Mouse (Mus musculus) heart, embryonic 10.5 days (tissue): Measurements from ENCODE around the gene Kcnk3. TPM values are rescaled to one million over a fixed set of nuclear protein-coding genes. Genes with fewer than 3 reads are reported as not detected.

Experiments used
- DNase-seq: peaks from one replicate; pipeline ENCODE4 v3.0.0-alpha.2; 2017; ENCODE audit warnings: low spot score
- H3K27ac ChIP-seq: fragments of 300-500 bp; sonication (generic); 2 replicates; pipeline ENCODE4 v1.5.1; 2016; ENCODE audit warnings: mild to moderate bottlenecking
- H3K27me3 ChIP-seq: fragments of 300-500 bp; sonication (generic); 2 replicates; pipeline ENCODE4 v1.6.1; 2016; ENCODE audit warnings: mild to moderate bottlenecking; ENCODE audit not compliant: poor library complexity, insufficient read depth, severe bottlenecking
- H3K36me3 ChIP-seq: fragments of 300-500 bp; sonication (generic); 2 replicates; pipeline ENCODE4 v1.6.1; 2016; ENCODE audit warnings: mild to moderate bottlenecking, moderate library complexity
- H3K4me1 ChIP-seq: fragments of 300-500 bp; sonication (generic); 2 replicates; pipeline ENCODE4 v1.6.1; 2016; ENCODE audit warnings: mild to moderate bottlenecking
- H3K4me3 ChIP-seq: fragments of 300-500 bp; sonication (generic); 2 replicates; pipeline ENCODE4 v1.5.1; 2016; ENCODE audit warnings: mild to moderate bottlenecking, moderate library complexity
- H3K9me3 ChIP-seq: fragments of 300-500 bp; sonication (generic); 2 replicates; pipeline ENCODE4 v1.6.1; 2016; ENCODE audit warnings: mild to moderate bottlenecking, moderate library complexity
- WGBS: fragments of 180-500 bp; shearing (Covaris S2); methylation state at CpG from one replicate; pipeline ENCODE4 v1.1.7; 2016; 5-methylcytosine and 5-hydroxymethylcytosine counted together
- polyA plus RNA-seq: library from polyadenylated mRNA; unstranded; fragments of >200 nt; fragmentation: Nextera tagmentation; extraction: Ambion mirVana; gene quantifications from 2 replicates; pipeline ENCODE4 v1.2.1, GENCODE M21; 2016

Gene Kcnk3
- polyA plus RNA-seq, 1 experiment from 2014 or later: 17.0 TPM

DNA sequence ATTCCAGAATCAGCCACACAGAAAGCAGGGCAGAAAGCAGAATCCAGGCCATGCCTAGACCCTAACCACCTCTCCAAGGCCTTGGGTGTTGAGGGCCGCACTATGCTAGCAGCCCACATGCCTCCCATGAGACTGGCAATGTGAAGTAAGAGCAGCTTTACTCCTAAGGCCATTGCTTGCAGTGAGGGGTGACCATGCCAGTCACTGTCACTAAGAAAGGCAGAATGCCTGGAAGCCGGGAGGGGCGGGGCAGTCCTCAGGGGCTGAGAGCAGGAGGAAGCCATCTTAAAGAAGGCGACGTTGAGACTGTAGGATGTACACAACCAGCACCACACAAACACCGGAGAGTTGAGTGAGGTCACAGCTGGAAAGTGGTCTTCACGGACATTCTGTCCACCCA, 21.1 kb downstream of the Kcnk3 start:
- DNase-seq: no peak

GRCm38 (mm10) chr5:30609918-30610645, 22.1 kb downstream of the Kcnk3 start:
- H3K4me3 ChIP-seq: no peak overlapping the region
- peak overlapping the region; percentile 72; the same call in 1 of the 2 replicates for H3K27ac ChIP-seq
- peaks cover 52% of the 10 kb centered on the region for H3K4me1 ChIP-seq
- no peaks in the 10 kb centered on the region for H3K36me3 ChIP-seq
- H3K9me3 ChIP-seq: no peaks in the 10 kb centered on the region
- DNase-seq: no peak
- 75% methylated on average over 8 of the region's 8 CpGs for WGBS
- H3K27me3 ChIP-seq: no peaks in the 10 kb centered on the region

More for the DNA sequence above, 21.1 kb downstream of the Kcnk3 start:
- no peak overlapping the region for H3K27ac ChIP-seq
- peaks cover 52% of the 10 kb centered on the region for H3K4me1 ChIP-seq
- H3K9me3 ChIP-seq: no peaks in the 10 kb centered on the region
- no peaks in the 10 kb centered on the region for H3K36me3 ChIP-seq
- H3K27me3 ChIP-seq: no peaks in the 10 kb centered on the region
- H3K4me3 ChIP-seq: no peak overlapping the region
- 85% methylated on average over 7 of the region's 7 CpGs for WGBS

DNA sequence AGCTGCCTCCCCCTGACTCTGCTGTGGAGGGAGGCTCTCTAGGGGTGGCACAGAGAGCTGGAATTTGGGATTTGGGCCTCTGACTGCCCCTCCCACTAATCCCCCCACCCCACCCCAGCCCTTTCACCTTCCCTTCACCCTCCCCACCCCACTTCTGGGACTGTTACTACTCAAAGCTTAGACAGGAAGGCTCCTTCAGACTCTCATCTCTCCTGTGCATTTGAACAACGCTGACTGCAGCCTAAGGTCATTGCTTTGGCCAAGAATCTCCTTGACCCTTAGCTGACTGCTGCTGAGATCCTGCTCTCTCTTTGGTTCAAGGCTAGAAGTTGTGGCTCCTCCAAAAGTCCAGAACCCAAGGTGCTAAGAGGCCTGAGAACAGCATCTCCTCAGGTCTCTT, 23.1 kb downstream of the Kcnk3 start:
- DNase-seq: no peak
- H3K4me1 ChIP-seq: peaks cover 51% of the 10 kb centered on the region
- WGBS: 75% methylated on average over 1 of the region's 1 CpGs
- no peaks in the 10 kb centered on the region for H3K9me3 ChIP-seq
- no peaks in the 10 kb centered on the region for H3K36me3 ChIP-seq
- H3K4me3 ChIP-seq: no peak overlapping the region
- H3K27me3 ChIP-seq: no peaks in the 10 kb centered on the region
- peak overlapping the region; percentile 72 for H3K27ac ChIP-seq

DNA sequence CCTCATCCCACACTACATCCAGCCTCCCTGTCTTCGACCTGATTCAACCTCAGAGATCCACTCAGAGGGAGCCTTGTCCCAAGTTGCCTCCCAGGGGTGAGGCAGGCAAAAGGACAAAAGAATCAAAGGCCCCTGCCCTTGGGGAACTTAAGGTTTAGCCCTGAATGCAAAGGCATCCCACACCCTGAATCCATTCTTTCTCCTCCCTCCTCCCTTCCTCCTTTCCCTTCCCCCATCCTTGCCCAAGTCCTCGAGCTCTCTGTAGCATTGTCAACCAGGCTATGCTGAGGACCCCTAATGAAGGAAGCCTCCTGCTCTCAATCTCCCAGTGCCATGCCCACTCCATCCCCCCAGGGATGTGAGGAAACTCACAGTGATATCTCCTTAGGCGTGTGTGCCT, 23.7 kb downstream of the Kcnk3 start:
- no peaks in the 10 kb centered on the region for H3K9me3 ChIP-seq
- H3K4me1 ChIP-seq: peaks cover 50% of the 10 kb centered on the region

GRCm38 (mm10) chr5:30612575-30612974, 24.6 kb downstream of the Kcnk3 start:
- DNase-seq: no peak
- Histone ChIP-seq H3K36me3 (no peaks in the 10 kb centered on the region), H3K27ac (no peak overlapping the region), H3K9me3 (no peaks in the 10 kb centered on the region), H3K4me3 (no peak overlapping the region), H3K4me1 (peaks cover 58% of the 10 kb centered on the region), H3K27me3 (no peaks in the 10 kb centered on the region)
- 85% methylated on average over 4 of the region's 4 CpGs for WGBS

More for the DNA sequence above, 23.7 kb downstream of the Kcnk3 start:
- 52% methylated on average over 3 of the region's 3 CpGs for WGBS
- no peaks in the 10 kb centered on the region for H3K27me3 ChIP-seq
- no peak overlapping the region for H3K4me3 ChIP-seq
- H3K27ac ChIP-seq: no peak overlapping the region; the same call in 1 of the 2 replicates
- no peak for DNase-seq
- no peaks in the 10 kb centered on the region for H3K36me3 ChIP-seq

- Histone ChIP-seq H3K27me3 (peaks cover 3% of the 10 kb centered on the region; the same call in 1 of the 2 replicates), H3K9me3 (no peaks in the 10 kb centered on the region), H3K36me3 (no peaks in the 10 kb centered on the region), H3K4me3 (no peak overlapping the region), H3K27ac (peak overlapping the region; percentile 84), H3K4me1 (peaks cover 62% of the 10 kb centered on the region)
- DNase-seq: no peak
- WGBS: 77% methylated on average over 8 of the region's 8 CpGs
Measured at GRCm38 (mm10) chr5:30613242-30613641, 25.3 kb downstream of the Kcnk3 start.

DNA sequence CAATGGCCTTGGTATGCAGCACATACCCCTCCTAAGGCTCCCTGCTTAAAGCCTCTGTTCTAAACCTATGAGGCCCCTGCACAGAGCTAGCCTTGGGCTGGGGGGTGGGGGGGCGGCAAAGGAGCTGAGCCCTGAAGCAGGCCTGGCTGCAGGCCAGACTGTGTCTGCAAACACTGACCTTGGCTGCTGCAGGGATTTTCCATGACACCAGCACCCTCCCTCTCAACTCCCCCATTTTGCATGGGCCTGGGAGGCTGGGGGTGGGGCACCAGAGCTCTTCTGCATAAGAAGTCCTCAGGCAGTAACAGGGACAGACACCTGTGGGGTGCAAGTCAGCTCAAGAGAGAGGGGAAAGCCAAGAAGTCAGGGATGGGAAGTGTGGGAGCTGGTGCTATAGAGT, 26.3 kb downstream of the Kcnk3 start:
- H3K4me1 ChIP-seq: peaks cover 69% of the 10 kb centered on the region
- H3K27me3 ChIP-seq: peaks cover 6% of the 10 kb centered on the region
- no peaks in the 10 kb centered on the region for H3K9me3 ChIP-seq
- H3K27ac ChIP-seq: peak overlapping the region; percentile 84
- 33% methylated on average over 1 of the region's 1 CpGs for WGBS
- no peak for DNase-seq
- peak overlapping the region; percentile 13; the same call in 1 of the 2 replicates for H3K4me3 ChIP-seq
- no peaks in the 10 kb centered on the region for H3K36me3 ChIP-seq

GRCm38 (mm10) chr5:30615416-30615815, 27.4 kb downstream of the Kcnk3 start:
- WGBS: 21% methylated on average over 6 of the region's 6 CpGs
- Histone ChIP-seq H3K36me3 (no peaks in the 10 kb centered on the region), H3K27me3 (peaks cover 12% of the 10 kb centered on the region), H3K4me1 (peaks cover 72% of the 10 kb centered on the region), H3K27ac (peak overlapping the region; percentile 84), H3K9me3 (no peaks in the 10 kb centered on the region), H3K4me3 (no peak overlapping the region)
- no peak for DNase-seq

DNA sequence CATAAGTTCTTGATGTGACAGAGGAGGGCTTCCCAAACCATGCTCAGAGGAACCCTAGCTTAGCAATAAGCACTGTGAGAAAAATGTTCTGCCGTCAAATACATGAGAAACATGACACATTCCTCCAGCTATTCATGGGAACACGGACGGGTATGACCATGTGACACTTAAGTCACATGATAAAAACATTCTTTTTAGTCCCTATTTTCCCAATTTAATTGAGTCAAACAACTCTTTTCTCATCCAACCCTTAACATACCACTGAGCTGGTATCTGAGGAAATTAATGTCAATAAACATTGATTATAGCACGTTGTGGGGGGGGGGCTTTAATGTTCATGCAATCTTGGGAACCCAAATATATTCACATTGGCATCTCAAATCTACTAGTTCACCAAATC, 27.8 kb downstream of the Kcnk3 start:
- Histone ChIP-seq H3K9me3 (no peaks in the 10 kb centered on the region), H3K36me3 (no peaks in the 10 kb centered on the region), H3K4me3 (no peak overlapping the region), H3K27ac (peak overlapping the region; percentile 84), H3K4me1 (peaks cover 70% of the 10 kb centered on the region), H3K27me3 (peaks cover 16% of the 10 kb centered on the region)
- DNase-seq: no peak
- WGBS: 68% methylated on average over 4 of the region's 4 CpGs

DNA sequence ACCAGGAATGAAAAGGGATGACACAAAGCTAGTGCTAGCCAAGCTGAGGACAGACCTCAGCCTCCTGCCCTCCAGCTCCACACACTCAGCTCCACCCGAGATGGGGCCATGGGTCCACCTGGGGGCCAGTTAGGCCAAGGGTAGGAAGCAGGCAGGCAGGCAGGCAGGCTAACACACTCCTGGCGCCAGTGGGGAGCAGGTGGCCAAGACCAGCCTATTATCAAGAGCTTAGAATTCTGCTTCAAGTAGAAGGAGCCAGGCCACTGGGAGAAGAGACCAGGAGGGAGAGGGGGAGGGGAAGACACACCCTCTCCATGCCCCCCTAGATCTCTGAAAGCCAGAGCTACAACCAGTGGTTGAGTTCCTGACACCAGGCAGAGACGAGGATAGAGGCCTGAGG, 28.7 kb downstream of the Kcnk3 start:
- peaks cover 62% of the 10 kb centered on the region for H3K4me1 ChIP-seq
- peaks cover 24% of the 10 kb centered on the region for H3K27me3 ChIP-seq
- no peak overlapping the region for H3K4me3 ChIP-seq
- no peaks in the 10 kb centered on the region for H3K36me3 ChIP-seq
- no peak for DNase-seq
- WGBS: 25% methylated on average over 3 of the region's 3 CpGs
- no peaks in the 10 kb centered on the region for H3K9me3 ChIP-seq
- H3K27ac ChIP-seq: peak overlapping the region; percentile 48

GRCm38 (mm10) chr5:30617357-30617756, 29.4 kb downstream of the Kcnk3 start:
- WGBS: 12% methylated on average over 3 of the region's 3 CpGs
- Histone ChIP-seq H3K27me3 (peaks cover 31% of the 10 kb centered on the region), H3K4me3 (no peak overlapping the region), H3K36me3 (no peaks in the 10 kb centered on the region), H3K4me1 (peaks cover 66% of the 10 kb centered on the region), H3K27ac (peak overlapping the region; percentile 59), H3K9me3 (no peaks in the 10 kb centered on the region)
- no peak for DNase-seq

DNA sequence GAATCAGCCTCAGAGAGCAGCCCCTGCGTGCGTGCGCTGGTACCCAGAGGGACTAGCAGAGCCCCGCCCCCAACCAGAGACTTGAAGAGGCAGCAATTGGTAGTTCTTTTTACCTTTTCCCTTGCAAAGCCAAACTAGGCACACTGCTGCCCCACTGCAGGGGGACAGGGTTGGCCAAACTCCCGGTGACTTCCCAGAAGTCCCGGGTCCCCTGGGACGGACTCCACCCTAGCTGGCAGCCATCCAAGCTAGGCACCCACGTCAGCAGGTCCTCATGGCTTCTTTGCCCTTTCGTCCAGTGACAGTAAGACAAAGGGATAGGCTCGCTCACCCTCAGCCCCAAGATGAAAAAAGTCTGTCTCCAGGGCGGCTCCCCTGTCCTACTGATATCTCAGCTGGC, 29.9 kb downstream of the Kcnk3 start:
- peak overlapping the region; percentile 59 for H3K27ac ChIP-seq
- no peak for DNase-seq
- H3K4me1 ChIP-seq: peaks cover 71% of the 10 kb centered on the region
- WGBS: 18% methylated on average over 11 of the region's 11 CpGs
- no peaks in the 10 kb centered on the region for H3K36me3 ChIP-seq
- no peaks in the 10 kb centered on the region for H3K9me3 ChIP-seq
- no peak overlapping the region for H3K4me3 ChIP-seq
- peaks cover 36% of the 10 kb centered on the region for H3K27me3 ChIP-seq

DNA sequence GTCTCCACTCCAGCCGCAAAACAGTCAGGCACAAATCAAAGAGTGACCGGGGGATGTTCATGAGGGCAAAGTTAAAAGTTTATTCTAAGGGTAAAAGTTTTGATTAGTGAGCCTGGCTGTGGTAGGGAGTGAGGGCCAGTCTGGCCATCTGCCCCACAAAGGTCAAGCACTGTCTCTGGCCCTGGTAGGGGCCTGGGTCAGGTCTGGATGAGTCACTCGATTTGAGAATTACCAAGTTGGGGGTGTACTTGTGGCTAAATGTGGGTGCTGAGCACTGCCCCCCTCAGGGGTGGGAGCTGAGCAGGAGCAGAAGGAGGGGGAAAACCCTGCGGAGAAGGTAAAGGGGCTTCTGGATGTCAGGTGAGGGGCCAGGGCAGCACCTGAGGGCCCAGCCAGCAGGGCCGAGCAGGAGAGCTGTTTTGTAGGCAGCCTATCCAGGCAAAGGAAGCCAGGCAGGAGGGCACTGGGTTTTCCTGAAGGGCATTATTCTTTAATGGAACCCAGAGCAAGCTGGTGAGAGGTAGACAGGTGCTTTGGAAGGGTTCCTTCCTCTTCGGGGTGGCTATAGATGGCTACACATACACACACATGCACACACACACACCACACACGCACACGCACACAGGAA, 30.5 kb downstream of the Kcnk3 start:
- Histone ChIP-seq H3K27ac (peak overlapping the region; percentile 59), H3K4me1 (peaks cover 73% of the 10 kb centered on the region), H3K4me3 (no peak overlapping the region), H3K36me3 (no peaks in the 10 kb centered on the region), H3K27me3 (peaks cover 42% of the 10 kb centered on the region), H3K9me3 (no peaks in the 10 kb centered on the region)
- WGBS: 81% methylated on average over 8 of the region's 8 CpGs
- DNase-seq: no peak
